Mouse (Mus musculus) mouse embryonic stem cell (cell line): ENCODE results near the gene Sh3glb2.

Source experiments
- in situ Hi-C, 2 experiments: fragments of 300-500 bp; cut with MboI; formaldehyde crosslinking; loops; 1 replicate in 1 of 2; 3 replicates in 1 of 2; pipeline ENCODE4 v1.14.3; 2019 to 2020; ENCODE audit warnings: low sequenced_read_pairs in 2 of 2, low pct_unique_long_range_greater_than_20kb in 1 of 2, mixed read lengths in 1 of 2; ENCODE audit not compliant: unreplicated experiment in 1 of 2

The Sh3glb2 gene

DNA sequence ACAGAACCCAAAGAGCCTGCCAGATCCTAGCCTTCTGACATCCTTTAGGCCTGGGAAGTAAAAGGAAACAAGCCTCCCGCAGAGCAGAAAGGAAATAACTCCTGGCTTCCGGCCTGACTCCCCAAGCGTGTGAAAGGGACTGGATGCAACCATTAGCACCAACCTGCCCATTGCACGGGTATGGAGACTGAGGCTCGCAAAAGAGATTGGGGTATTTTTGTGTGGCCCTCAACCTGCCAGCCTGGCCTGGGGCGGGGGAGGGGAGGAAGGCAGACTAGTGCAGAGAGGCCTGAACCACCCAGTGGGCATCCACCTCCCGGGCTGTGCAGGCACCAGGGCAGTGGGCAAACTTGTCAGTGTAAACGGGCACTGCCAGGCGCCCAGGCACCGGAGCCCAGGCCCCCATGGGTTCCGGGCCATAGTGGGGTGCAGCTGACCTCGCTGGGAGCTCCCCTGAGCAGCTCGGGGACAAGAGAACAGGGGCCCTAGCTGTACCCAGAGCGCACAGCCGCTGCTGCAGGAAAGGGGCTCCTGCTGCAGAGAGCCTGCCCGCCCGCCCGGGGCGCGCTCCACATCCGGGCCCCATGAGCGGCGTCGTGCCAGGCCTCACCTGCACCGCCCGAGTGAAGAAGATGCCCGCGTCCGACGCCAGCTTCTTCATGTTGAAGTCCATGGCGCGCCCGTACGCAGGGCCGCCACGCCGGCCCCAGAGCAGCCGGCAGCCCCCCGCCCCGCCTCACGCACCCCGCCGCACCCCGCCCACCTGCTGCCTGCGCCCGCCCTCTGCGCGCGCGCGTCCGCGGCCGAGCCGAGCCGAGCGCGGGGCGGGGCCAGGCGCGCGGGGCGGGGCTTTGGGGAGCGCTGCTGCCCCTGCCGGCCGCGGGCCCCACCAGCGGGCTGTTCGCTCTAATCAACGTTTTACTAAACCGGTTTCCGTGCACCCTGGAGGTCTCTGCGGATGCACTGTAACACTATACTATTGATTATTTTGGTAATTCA lies at the start of gene Sh3glb2:
Gene Sh3glb2, minus strand, starts transcription at position 805 of the 999 bp plus-strand sequence.
- in situ Hi-C loops: no loop called here

DNA sequence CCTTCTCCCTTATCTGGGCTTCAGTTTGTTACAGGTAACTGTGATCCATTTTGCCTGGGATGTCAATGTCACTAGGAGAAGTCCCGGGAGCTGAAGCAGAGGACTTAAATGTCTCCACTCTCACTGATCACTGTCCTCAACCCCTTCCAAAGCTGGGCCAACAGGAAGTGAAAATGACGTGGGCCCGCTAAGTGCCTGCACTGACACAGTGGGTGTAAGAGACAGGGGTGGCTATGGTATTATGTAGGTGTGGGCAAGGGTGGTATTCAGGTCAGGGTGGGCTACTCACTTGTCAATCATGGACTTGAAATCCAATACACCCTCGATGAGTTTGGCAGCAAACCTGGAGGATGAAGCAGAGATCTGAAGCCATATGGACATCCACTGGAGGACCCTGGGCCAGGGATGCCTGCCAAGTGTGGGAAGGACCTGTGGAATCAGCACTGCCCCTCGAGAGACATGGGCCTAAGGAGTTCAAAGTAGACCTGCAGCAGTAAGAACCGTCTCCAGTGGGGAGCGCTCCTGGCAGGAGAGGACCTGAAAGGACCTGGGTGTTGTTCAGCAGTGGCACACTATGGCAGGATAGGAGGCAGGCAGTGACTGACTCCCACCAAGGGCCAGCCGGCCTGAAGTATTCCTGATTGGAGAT lies 49.4 kb upstream of the Sh3glb2 start:
- in situ Hi-C loops: no loop called here

DNA sequence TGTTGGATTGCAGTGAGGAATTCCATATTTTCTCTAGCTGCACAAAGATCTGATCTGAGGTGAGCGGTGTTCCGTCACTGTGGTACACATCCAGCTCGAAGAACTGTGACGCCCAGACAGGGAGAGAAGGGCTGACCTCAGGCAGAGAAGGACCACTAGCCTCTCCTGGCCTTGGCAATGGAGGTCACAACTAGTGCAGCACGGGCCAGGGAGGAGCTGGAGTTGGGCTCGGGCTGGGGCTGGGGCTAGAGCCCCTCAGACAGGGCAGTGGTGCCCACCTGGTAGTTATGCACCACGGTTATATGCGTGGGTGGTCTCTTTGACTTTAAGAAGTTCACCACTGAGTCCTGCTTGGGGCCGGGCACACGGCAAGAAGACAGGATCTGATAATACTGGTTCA lies 48.6 kb upstream of the Sh3glb2 start:
- in situ Hi-C loops: no loop called here

DNA sequence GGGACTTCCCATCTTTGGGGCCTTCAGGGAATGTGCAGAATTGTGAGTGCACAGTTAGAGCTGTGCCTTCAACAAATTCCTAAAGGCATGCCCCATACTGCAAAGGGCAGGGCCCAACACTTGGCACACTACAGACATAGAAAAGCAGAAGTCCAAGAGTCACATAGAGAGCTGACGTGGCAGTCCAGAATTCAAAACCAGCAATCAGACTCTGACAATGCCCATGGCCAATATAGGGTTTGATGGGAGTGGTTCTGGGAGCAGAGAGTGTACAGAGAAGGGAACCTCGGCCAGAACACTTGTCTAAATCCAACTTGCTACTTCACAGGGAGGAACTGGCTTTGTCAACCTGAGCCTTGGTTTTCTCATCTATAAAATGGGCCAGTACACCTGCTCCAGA lies 48.1 kb upstream of the Sh3glb2 start:
- in situ Hi-C loops: no loop called here

DNA sequence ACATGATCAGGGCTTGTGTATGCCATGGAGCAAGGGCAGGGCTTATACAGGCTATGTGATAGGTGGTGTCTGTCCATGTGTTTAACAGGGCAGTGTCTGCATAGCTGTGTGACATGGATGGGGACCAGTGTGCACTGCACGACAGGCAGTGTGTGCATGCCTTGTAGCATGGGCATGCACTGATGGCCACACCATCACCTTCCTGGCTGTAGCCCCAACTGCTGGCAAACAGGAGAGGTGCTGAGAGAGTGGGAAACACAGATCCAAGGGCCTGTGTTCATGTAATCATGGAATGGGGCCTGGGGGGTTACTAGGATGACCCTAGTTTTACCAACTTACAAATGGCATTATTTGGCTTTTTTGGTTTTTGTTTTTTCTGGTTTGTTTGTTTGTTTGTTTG lies 44.7 kb upstream of the Sh3glb2 start:
- in situ Hi-C loops: no loop called here

DNA sequence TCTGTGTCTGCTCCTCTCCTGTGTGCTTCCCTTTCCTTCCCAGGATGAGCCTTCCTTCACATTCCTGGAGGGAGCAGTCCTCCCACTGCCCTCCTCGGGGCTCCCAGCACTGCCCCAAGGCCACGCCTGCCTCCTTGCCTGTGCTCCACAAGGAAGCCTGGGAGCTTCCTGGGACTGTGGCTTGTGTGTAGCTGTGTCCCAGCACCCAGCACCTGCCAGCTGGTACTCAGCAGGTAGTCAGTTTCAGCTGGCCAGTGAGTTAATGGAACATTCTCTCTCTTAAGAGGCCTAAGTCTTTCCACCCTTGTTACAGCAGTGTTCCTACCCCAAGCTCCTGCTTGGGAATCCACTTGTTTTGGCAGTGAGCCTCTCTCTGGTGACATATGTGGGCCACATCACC lies 43.7 kb upstream of the Sh3glb2 start:
- in situ Hi-C loops: no loop called here

DNA sequence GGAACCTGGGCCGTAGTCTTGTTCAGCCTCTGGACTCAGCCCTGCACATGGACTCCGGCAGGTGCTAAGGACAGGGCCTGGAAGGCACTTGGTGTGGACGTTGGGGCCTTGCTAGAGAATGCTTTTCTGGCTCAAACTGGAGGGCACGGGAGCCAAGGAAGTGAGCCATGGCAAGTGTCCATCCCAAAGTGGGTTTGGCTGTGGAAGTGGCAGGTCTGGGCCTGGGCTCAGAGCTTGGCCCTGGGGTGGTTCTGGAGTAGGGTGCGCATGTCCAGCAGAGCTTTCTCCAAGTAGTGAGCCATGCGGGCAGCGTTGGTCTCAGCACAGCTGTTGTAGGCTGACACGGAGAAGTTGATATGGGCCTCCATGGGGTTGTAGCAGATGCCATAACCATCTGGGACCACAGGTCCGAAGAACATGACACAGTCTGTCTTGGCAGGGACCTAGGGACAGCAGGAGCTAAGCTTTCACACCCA lies 43.3 kb upstream of the Sh3glb2 start:
- in situ Hi-C loops: no loop called here

DNA sequence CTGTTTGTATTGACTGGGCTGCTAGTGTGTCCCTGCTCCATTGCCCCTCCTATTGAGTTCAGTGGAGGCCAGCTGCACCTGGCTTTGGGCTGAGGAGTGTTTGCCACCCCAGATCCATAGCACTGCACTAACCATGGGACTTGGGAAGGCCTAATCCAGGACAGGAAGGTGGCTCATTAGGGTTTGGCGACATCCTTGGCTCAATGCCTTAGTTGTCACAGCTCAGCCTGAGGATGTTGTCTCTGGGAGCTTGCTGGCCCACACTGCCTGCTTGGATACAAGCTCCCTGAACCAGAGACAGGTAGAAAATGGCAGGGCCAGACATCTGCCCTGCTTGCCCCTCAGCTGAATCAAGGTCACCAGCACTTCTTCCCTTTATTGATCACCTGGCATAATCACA lies 42.4 kb upstream of the Sh3glb2 start:
- in situ Hi-C loops: no loop called here

DNA sequence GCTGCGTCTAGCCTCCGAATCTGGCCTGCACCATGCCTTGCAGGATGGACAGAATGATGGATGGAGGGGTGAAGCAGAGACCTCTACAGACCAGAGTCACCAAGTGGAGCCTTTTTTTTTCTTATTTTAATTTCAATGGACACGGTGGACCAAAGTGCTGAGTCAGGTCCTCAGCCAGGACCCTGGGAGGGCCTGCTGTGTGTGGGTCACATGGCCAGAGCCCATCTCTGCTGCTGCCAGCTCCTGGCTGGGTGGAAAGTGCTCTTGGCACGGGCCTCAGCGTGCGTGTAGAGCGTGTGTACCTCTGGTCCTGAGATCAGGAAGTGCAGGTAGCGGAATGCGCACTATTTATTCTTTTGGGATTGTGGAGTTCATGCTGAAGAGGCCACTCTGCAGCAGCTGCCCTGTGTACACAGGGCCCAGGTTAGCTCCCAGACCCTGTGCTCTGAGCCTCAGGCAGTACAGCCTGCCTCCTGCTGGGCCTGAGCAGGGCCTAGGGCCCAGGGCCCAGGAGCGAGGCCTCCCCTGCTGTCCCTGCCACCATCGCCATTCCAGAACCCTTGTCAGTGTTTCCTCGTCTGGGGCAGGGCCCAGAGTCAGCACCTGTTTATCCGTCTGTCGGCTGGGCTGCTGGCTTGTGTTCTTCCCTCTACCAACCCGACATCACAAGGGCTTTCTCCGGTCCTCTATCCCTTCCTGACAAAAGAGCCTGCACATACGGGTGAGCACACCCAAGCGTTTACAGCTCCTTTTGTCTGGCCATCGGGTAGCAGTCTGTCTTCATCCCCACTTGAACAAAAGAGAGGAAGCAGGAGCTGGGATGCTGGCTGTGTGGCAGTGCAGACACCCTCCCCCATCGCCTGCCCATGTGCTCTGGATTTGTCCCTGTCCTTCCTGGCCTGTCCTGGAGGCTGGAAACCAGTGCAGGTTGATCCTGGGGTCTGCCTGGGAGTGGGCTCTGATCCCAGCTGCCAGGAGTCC lies 40.3 kb upstream of the Sh3glb2 start:
- in situ Hi-C loops: no loop called here

DNA sequence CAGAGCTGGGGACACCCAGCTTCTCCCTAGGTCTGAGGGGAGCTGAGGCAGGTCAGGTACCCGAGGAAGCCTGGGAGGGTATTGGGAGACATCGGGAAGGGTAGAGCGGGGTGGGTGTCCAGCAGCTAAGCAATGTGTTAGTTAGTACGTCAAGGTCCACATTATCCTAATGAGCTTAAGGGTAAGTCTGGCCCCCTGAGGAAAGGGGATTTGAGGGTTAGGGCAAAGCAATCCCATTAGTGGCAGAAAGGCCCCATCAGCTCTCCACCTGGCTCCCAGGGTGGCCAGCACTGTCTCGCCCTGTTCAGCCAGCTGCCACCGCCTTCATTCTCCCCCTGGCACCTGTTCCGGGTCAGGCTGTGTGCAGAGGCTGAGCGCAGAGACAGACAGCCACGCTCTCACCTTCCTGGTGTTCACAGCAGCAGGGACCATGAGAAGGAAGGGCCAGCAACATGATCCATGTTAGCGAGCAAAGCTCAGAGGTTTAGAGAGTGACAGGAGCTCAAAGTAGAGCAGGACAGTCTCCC lies 38.9 kb upstream of the Sh3glb2 start:
- in situ Hi-C loops: no loop called here

DNA sequence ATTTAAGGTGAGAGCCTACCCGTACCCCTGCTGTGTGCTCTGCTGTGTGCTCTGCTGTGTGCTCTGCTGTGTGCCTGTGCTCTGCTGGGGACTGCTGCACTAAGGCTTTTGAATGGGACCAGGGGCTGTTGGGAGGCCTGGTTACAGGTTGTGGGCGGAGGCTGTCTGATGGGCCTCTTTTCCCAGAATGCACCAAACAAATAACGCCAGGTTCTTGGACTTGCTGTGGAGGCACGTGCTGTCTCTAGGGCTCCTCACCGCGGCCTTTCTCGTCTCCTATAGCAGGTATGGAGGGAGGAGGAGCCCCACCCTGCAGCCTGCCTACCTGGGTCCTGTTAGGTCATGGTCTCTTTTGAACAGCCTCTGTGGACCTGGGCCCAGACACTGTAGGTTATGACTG lies 37.1 kb upstream of the Sh3glb2 start:
- in situ Hi-C loops: no loop called here

DNA sequence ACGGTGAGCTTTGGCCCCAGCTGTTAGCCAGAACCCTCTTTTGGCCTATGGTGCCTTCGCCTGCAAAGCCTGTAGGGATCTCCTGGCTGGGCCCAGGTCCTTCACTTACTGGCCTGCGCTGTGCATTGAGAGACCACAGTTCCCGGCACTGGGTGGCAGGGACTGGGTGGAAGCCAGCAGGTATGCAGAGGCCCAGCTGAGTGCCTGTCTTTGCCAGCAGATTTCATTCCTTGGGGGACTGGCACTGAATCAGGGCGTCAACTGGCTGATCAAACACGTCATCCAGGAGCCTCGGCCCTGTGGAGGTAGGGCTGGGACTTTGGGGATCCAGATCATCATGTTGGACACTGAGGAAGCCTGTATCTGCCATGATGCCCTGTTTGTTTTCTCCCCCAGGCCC lies 36.6 kb upstream of the Sh3glb2 start:
- in situ Hi-C loops: no loop called here

DNA sequence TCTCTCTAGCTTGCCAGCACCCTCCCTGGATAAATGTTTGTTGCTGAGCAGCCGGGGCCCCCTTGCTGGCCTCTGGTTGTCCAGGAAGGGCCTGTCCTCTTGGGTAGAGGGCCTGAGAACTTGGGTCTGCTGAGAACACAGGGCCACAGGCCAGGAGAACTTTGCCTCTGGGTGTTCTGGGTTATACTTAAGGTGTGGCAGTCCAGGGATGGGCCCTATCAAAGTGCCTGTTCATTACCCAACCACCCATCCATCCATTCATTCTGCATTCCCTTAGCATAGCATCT lies 34.2 kb upstream of the Sh3glb2 start:
- in situ Hi-C loops: no loop called here

DNA sequence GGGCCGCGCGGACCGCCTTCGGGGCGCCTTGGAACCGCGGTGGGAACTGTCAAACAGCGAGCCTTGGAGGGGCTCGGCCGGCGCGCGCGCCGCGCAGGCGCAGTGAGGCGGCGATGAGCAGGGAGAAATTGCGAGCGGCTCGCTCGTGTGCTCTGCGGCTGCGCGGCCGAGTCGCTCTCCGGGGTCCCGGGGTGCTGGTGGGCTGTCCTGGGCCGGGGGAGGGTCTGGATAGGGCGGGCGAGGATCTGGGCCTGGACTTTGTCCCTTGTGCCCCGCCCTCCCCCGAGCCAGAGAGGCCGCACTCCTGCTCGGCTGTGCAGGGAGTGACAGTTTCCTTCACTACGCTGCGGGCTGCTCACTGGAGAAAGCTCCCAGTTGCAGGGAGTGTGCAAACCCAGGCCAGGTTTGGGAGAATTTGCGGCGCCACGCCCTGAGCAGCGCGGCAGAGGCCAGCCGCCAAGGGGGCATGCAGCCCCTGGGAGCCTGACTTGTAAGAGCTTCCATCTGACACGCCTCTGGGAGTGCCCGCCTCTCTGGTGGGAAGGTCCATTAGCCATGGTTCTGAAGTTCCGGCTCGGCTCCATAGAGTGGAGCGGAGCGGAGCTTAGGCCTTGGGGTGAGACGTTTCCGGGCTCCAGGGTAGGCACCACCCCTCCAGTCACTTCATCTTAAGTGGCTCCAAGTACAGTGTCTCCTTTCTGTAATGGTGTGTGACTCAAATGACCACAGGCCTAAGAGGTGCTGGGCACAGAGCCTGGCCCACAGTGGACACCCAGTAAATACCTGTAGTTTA lies 33.6 kb upstream of the Sh3glb2 start:
- in situ Hi-C loops: no loop called here

DNA sequence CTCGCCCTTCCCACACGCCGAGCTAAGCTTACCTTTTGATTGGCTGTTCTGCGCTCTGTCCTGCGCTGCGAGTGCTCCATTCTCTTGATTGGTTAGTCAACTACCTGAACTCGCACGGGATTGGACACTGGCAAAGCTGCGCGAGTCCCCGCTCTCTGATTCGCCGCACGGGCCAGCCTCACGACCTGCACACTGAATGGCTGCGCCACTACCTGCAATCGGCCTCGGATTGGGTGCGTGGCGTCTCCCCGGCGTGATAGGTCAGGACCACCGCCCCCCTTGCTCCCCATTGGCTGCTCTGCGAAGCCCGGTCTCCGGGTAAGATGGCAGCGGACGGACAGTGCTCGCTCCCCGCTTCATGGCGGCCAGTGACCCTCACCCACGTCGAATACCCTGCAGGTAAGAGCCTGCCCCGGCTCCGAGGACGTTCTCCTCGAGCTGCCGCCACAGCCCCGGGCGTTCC lies 33.0 kb upstream of the Sh3glb2 start, which contains the start of gene Dolpp1:
Gene Dolpp1, plus strand, starts transcription at position 141 of the 463 bp plus-strand sequence.
- in situ Hi-C loops: no loop called here

DNA sequence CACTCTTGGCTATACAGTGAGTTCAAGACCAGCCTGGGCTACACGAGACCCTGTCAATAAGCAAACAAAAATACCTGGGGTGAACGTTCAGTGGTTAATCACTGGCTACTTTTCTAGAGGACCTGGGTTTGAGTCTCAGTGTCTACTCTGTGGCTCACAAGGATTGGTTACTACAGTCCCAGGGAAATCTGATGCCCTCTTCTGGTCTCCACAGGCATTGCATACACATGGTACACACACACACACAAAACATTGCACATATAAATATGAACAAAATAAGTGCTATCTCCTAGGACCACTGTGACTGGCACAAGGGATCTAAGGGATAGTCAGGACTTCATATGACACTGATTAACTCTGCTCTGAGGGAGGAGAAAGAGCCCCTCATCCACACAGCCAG lies 29.9 kb upstream of the Sh3glb2 start:
- in situ Hi-C loops: no loop called here

DNA sequence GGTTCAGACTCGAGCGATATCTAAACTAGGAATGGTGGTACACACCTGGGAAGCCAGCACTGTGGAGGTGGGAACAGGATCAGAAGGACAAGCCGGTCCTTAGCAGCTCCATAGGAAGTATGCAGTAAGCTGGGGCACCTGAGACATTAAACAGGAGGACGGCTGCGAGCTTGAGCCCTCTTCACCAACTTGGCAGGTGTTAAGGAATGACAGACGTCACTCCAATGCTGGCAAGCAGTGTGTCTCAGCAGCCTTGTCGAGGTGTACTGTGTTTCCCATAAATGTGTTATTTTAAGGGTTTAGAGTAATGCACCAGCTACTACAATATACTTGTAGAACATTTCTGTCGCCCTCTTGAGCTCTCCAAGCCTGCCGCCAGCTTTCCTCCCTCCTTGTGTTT lies 27.8 kb upstream of the Sh3glb2 start:
- in situ Hi-C loops: no loop called here

DNA sequence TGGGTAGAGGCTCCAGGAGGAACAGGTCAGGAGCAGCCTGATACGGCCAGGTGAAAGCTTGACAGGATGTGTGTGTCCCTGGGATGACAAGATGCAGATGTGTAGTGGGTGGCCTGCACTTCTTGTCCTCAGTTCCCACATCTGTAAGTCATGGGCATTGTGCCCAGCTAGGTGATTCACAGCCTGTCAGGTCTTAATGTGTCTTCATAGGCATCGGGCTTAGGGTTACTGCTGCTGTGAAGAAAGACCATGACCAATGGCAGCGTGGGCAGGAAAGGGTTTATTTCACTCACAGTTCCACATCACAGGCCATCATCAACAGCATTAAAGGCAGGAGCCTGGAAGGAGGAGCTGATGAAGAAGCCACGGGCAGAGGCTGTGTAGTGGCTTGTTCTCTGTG lies 26.5 kb upstream of the Sh3glb2 start:
- in situ Hi-C loops: no loop called here
